Mouse (Mus musculus): ENCODE data around the gene Apon. TPM values are rescaled to one million over a fixed set of nuclear protein-coding genes. Genes with fewer than 3 reads are reported as not detected.
"Not testable (repeated sequence)": the region's sequence is repeated elsewhere in the genome, so short reads cannot be mapped to it uniquely, and the experiment has no call there.

Gene Apon
- polyA plus RNA-seq, 1 experiment from 2014 or later = not detected

DNA sequence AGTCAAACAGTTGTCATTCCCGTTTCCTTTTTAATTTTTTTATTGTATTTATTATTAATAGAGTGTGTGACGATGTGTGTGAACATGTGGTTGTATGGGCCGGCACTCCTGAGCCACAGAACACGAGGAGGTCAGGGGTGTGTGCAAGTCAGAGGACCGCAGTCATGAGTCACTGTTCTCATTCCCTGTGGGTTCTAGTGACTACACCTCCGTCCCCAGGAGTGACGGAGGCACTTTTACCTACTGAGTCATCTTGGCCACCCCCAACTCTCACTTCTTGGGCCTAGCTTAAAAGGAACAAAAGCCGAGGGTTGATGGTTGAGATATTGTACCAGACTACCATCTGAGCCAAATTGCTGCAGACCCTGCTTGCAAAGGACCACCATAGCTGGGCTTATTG lies 2.4 kb downstream of the Apon start:
- Histone ChIP-seq H3K27me3 (replicated peaks; ENCODE audit: control insufficient read depth, insufficient read depth, low read length) (no peaks in the 10 kb centered on the region), H3K9me3 (ENCODE audit: control insufficient read depth) (no peaks in the 10 kb centered on the region), H3K9ac (ENCODE audit: low read depth, low read length) (no peak overlapping the region), H3K4me1 (replicated peaks; ENCODE audit: control insufficient read depth, insufficient read depth, low read length) (no peaks in the 10 kb centered on the region), H3K27ac (ENCODE audit: low read depth, low read length) (no peak overlapping the region), H3K4me3 (ENCODE audit: low read depth, low read length) (no peak overlapping the region), H3K4me2 (replicated peaks; ENCODE audit: low read depth) (no peak overlapping the region), H3K36me3 (ENCODE audit: control insufficient read depth, insufficient read depth) (peaks cover 12% of the 10 kb centered on the region)
- no peak for ATAC-seq
- TF ChIP-seq CTCF (IDR thresholded peaks at IDR 0.05; ENCODE audit: low read depth) = no peak
- WGBS = 82% methylated on average over 8 of the region's 8 CpGs

DNA sequence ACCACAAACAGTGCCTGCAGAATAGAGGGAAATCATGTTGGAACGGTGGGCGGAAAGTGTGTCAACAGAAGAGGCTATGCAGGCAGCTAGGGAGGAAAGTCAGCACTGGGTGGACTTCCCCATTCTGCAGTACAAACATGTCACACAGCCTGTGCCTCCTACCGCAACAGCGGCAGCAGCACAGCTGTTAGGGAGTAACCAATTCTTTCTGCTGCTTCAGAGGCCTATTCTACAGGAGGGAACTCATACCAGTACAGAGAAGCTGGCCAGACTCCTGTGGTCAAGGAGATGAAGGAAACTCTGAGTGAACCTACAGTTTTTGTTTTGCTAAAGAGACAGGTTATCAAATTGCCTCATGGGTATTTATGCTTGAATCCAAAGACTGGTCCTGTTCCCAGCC lies 5.1 kb downstream of the Apon start:
- no peak overlapping the region for H3K4me2 ChIP-seq (replicated peaks; ENCODE audit: low read depth)
- no peak for TF ChIP-seq CTCF (IDR thresholded peaks at IDR 0.05; ENCODE audit: low read depth)
- H3K9ac ChIP-seq (ENCODE audit: low read depth, low read length) = no peak overlapping the region
- H3K27me3 ChIP-seq (replicated peaks; ENCODE audit: control insufficient read depth, insufficient read depth, low read length) = no peaks in the 10 kb centered on the region
- no peak overlapping the region for H3K27ac ChIP-seq (ENCODE audit: low read depth, low read length)
- ATAC-seq = no peak
- WGBS = 67% methylated on average over 4 of the region's 4 CpGs
- no peak overlapping the region for H3K4me3 ChIP-seq (ENCODE audit: low read depth, low read length)
- H3K36me3 ChIP-seq (ENCODE audit: control insufficient read depth, insufficient read depth) = no peaks in the 10 kb centered on the region
- no peaks in the 10 kb centered on the region for H3K9me3 ChIP-seq (ENCODE audit: control insufficient read depth)
- H3K4me1 ChIP-seq (replicated peaks; ENCODE audit: control insufficient read depth, insufficient read depth, low read length) = no peaks in the 10 kb centered on the region

GRCm38 (mm10) chr10:128259946-128260345 lies 6.0 kb downstream of the Apon start:
- Histone ChIP-seq H3K27me3 (replicated peaks; ENCODE audit: control insufficient read depth, insufficient read depth, low read length) (no peaks in the 10 kb centered on the region), H3K9me3 (ENCODE audit: control insufficient read depth) (no peaks in the 10 kb centered on the region), H3K36me3 (ENCODE audit: control insufficient read depth, insufficient read depth) (no peaks in the 10 kb centered on the region), H3K4me3 (ENCODE audit: low read depth, low read length) (no peak overlapping the region), H3K27ac (ENCODE audit: low read depth, low read length) (no peak overlapping the region), H3K9ac (ENCODE audit: low read depth, low read length) (no peak overlapping the region), H3K4me1 (replicated peaks; ENCODE audit: control insufficient read depth, insufficient read depth, low read length) (no peaks in the 10 kb centered on the region), H3K4me2 (replicated peaks; ENCODE audit: low read depth) (no peak overlapping the region)
- WGBS = 86% methylated on average over 5 of the region's 5 CpGs
- no peak for TF ChIP-seq CTCF (IDR thresholded peaks at IDR 0.05; ENCODE audit: low read depth)
- no peak for ATAC-seq

DNA sequence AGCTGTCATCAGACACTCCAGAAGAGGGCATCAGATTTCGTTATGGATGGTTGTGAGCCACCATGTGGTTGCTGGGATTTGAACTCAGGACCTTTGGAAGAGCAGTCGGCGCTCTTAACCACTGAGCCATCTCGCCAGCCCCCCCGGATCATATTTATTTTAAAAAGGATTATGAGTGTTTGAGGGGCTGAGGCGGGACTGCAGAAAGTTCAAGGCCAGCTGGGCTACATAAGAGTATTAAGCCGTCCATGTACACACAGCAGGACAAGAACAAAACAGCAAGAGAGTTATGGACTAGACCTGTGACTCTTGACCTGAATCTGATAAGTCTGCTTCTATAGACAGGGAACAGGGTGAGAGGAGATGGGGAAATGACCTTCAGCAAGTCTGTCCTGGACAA lies 6.5 kb downstream of the Apon start:
- not testable (repeated sequence) for H3K4me1 ChIP-seq (replicated peaks; ENCODE audit: control insufficient read depth, insufficient read depth, low read length); H3K27me3 ChIP-seq (replicated peaks; ENCODE audit: control insufficient read depth, insufficient read depth, low read length); H3K9ac ChIP-seq (ENCODE audit: low read depth, low read length); H3K36me3 ChIP-seq (ENCODE audit: control insufficient read depth, insufficient read depth); ATAC-seq; H3K4me2 ChIP-seq (replicated peaks; ENCODE audit: low read depth); H3K4me3 ChIP-seq (ENCODE audit: low read depth, low read length); H3K9me3 ChIP-seq (ENCODE audit: control insufficient read depth); H3K27ac ChIP-seq (ENCODE audit: low read depth, low read length)
- 81% methylated on average over 7 of the region's 7 CpGs for WGBS

- Histone ChIP-seq H3K9ac (ENCODE audit: low read depth, low read length) (no peak overlapping the region), H3K36me3 (ENCODE audit: control insufficient read depth, insufficient read depth) (no peaks in the 10 kb centered on the region), H3K9me3 (ENCODE audit: control insufficient read depth) (no peaks in the 10 kb centered on the region), H3K27me3 (replicated peaks; ENCODE audit: control insufficient read depth, insufficient read depth, low read length) (no peaks in the 10 kb centered on the region), H3K27ac (ENCODE audit: low read depth, low read length) (no peak overlapping the region), H3K4me2 (replicated peaks; ENCODE audit: low read depth) (no peak overlapping the region), H3K4me3 (ENCODE audit: low read depth, low read length) (no peak overlapping the region), H3K4me1 (replicated peaks; ENCODE audit: control insufficient read depth, insufficient read depth, low read length) (no peaks in the 10 kb centered on the region)
- no peak for ATAC-seq
- WGBS = 74% methylated on average over 22 of the region's 22 CpGs
- TF ChIP-seq CTCF (IDR thresholded peaks at IDR 0.05; ENCODE audit: low read depth) = no peak
Observed at GRCm38 (mm10) chr10:128262300-128262699, 8.4 kb downstream of the Apon start.

GRCm38 (mm10) chr10:128263393-128264310 lies 9.8 kb downstream of the Apon start:
- Histone ChIP-seq H3K4me3 (ENCODE audit: low read depth, low read length) (no peak overlapping the region), H3K9ac (ENCODE audit: low read depth, low read length) (no peak overlapping the region), H3K27me3 (replicated peaks; ENCODE audit: control insufficient read depth, insufficient read depth, low read length) (no peaks in the 10 kb centered on the region), H3K27ac (ENCODE audit: low read depth, low read length) (no peak overlapping the region), H3K4me2 (replicated peaks; ENCODE audit: low read depth) (no peak overlapping the region), H3K4me1 (replicated peaks; ENCODE audit: control insufficient read depth, insufficient read depth, low read length) (no peaks in the 10 kb centered on the region), H3K9me3 (ENCODE audit: control insufficient read depth) (no peaks in the 10 kb centered on the region), H3K36me3 (ENCODE audit: control insufficient read depth, insufficient read depth) (no peaks in the 10 kb centered on the region)
- ATAC-seq = no peak
- TF ChIP-seq CTCF (IDR thresholded peaks at IDR 0.05; ENCODE audit: low read depth) = no peak
- 80% methylated on average over 6 of the region's 6 CpGs for WGBS

Measured in intestine, postnatal 0 days (tissue).